Mouse (Mus musculus): ENCODE data around the gene Polm.

- TF ChIP-seq CTCF (IDR thresholded peaks at IDR 0.05; ENCODE audit: low read depth, low read length) (no peak), POLR2A (IDR thresholded peaks at IDR 0.05; ENCODE audit: extremely low read depth, insufficient read depth, low read length) (no peak)
Measured at GRCm38 (mm10) chr11:5804174-5804573, 33.6 kb downstream of the Polm start.

Measured in liver, adult 2 months (tissue).